Mouse (Mus musculus): Measurements from ENCODE around the gene Bbs9.

GRCm38 (mm10) chr9:22544349-22545341, 69.1 kb downstream of the Bbs9 start:
- no peak for TF ChIP-seq CTCF (IDR thresholded peaks at IDR 0.05; ENCODE audit: control insufficient read depth, insufficient read depth, insufficient read length)
- no peak for TF ChIP-seq USF1 (IDR thresholded peaks at IDR 0.05; ENCODE audit: low read depth)
- TF ChIP-seq MYOD1 (IDR thresholded peaks at IDR 0.05; ENCODE audit: control insufficient read depth, insufficient read length, low read depth) = no peak
